Mouse (Mus musculus): ENCODE measurements at regions not wholly inside any gene's neighbourhood (a gene's known extent, or its start where the extent isn't known, plus 50 kb on each side); places are given as distances from the start of the nearest gene placed in this dataset.

- no peak for TF ChIP-seq POLR2A (IDR thresholded peaks at IDR 0.05; ENCODE audit: borderline replicate concordance, extremely low read depth, insufficient read depth, insufficient read length, poor library complexity, severe bottlenecking)
- no peak for TF ChIP-seq CTCF (IDR thresholded peaks at IDR 0.05; ENCODE audit: borderline replicate concordance, extremely low read depth, insufficient read depth, insufficient read length)
Measured at GRCm38 (mm10) chr8:92216176-92216575, 141.2 kb upstream of the Irx5 start.

Measured in brain, embryonic 14.5 days (tissue).